Comparison of ENCODE assay signal across 12 mouse cellular contexts in genomic region chr13:70096430-70097301, GRCm38 (mm10).
DNase-seq lines count a peak whose midpoint lies in the region; ATAC-seq and TF ChIP-seq lines count a peak whose summit lies in the region.
"Had no signal": no experiment of that assay in that cellular context is flagged by ENCODE, and none has a peak within 500 bp of the region (broad histone marks: within the 10 kb centered on the region; RNA-seq: fewer than 3 reads in every experiment).

No protein-coding gene starts in this region.

- H3K36me3 ChIP-seq in heart, postnatal 0 days (replicated peaks; ENCODE audit: control insufficient read depth, insufficient read depth, low read length), result no peaks in the 10 kb centered on the region
- H3K36me3 ChIP-seq in heart, embryonic 10.5 days, result no peaks in the 10 kb centered on the region
- H3K36me3 ChIP-seq in hindbrain, postnatal 0 days (ENCODE audit: insufficient read depth, low read length), result no peaks in the 10 kb centered on the region
- no peaks in the 10 kb centered on the region for H3K36me3 ChIP-seq in thymus, adult 2 months (ENCODE audit: control insufficient read depth, insufficient read depth, low read length)
- H3K36me3 ChIP-seq: limb, embryonic 13.5 days had no signal

- no peak overlapping the region for H3K4me2 ChIP-seq in heart, postnatal 0 days (ENCODE audit: low read depth, low read length)
- no peak overlapping the region for H3K4me2 ChIP-seq in hindbrain, postnatal 0 days (ENCODE audit: low read depth, low read length)
- H3K4me2 ChIP-seq: limb, embryonic 13.5 days had no signal

- no peak overlapping the region for H3K9ac ChIP-seq in heart, postnatal 0 days (replicated peaks; ENCODE audit: low read depth, low read length)
- no peak overlapping the region for H3K9ac ChIP-seq in hindbrain, postnatal 0 days (replicated peaks; ENCODE audit: low read length)
- H3K9ac ChIP-seq: limb, embryonic 13.5 days had no signal

- WGBS in heart, postnatal 0 days, result 55% methylated on average over 7 of the region's 7 CpGs
- WGBS in heart, embryonic 10.5 days, result 66% methylated on average over 7 of the region's 7 CpGs
- 46% methylated on average over 7 of the region's 7 CpGs for WGBS in hindbrain, postnatal 0 days
- 72% methylated on average over 7 of the region's 7 CpGs for WGBS in thymus, adult 2 months

- peak; percentile 30; the same call in 1 of the 2 replicates for TF ChIP-seq CTCF in heart, postnatal 0 days (IDR thresholded peaks at IDR 0.05; ENCODE audit: low read depth)
- peak; percentile 68 for TF ChIP-seq CTCF in hindbrain, postnatal 0 days (IDR thresholded peaks at IDR 0.05; ENCODE audit: low read depth)
- no peak for TF ChIP-seq CTCF in thymus, adult 2 months (IDR thresholded peaks at IDR 0.05; ENCODE audit: borderline replicate concordance, control insufficient read depth, extremely low read depth, insufficient read depth, low read length, poor library complexity)

- no peak for TF ChIP-seq POLR2A in thymus, adult 2 months (IDR thresholded peaks at IDR 0.05; ENCODE audit: control insufficient read depth, extremely low read depth, insufficient read depth, low read length, poor library complexity)

- H3K27ac ChIP-seq in heart, postnatal 0 days (ENCODE audit: low read depth), result no peak overlapping the region
- no peak overlapping the region for H3K27ac ChIP-seq in heart, embryonic 10.5 days
- H3K27ac ChIP-seq in hindbrain, postnatal 0 days, result no peak overlapping the region
- no peak overlapping the region for H3K27ac ChIP-seq in thymus, adult 2 months (ENCODE audit: control insufficient read depth, insufficient read depth, low read length)
- H3K27ac ChIP-seq: limb, embryonic 13.5 days had no signal

- H3K4me3 ChIP-seq in heart, postnatal 0 days (ENCODE audit: low read depth, low read length), result no peak overlapping the region
- no peak overlapping the region for H3K4me3 ChIP-seq in heart, embryonic 10.5 days
- no peak overlapping the region for H3K4me3 ChIP-seq in hindbrain, postnatal 0 days (ENCODE audit: low read length)
- H3K4me3 ChIP-seq in thymus, adult 2 months (ENCODE audit: control insufficient read depth, insufficient read depth, low read length), result no peak overlapping the region
- H3K4me3 ChIP-seq: limb, embryonic 13.5 days had no signal

- no peak for TF ChIP-seq EP300 in heart, postnatal 0 days (IDR thresholded peaks at IDR 0.05; ENCODE audit: low read depth)

- no peaks in the 10 kb centered on the region for H3K27me3 ChIP-seq in heart, postnatal 0 days (ENCODE audit: control insufficient read depth, insufficient read depth, low read length)
- H3K27me3 ChIP-seq in heart, embryonic 10.5 days (ENCODE audit: insufficient read depth, poor library complexity, severe bottlenecking), result no peaks in the 10 kb centered on the region
- H3K27me3 ChIP-seq in hindbrain, postnatal 0 days (ENCODE audit: insufficient read depth, low read length), result no peaks in the 10 kb centered on the region
- no peaks in the 10 kb centered on the region for H3K27me3 ChIP-seq in thymus, adult 2 months (ENCODE audit: control insufficient read depth, insufficient read depth, low read length)
- H3K27me3 ChIP-seq: limb, embryonic 13.5 days had no signal

- no peaks in the 10 kb centered on the region for H3K4me1 ChIP-seq in heart, postnatal 0 days (ENCODE audit: control insufficient read depth, insufficient read depth)
- H3K4me1 ChIP-seq in heart, embryonic 10.5 days, result no peaks in the 10 kb centered on the region
- H3K4me1 ChIP-seq in hindbrain, postnatal 0 days (ENCODE audit: insufficient read depth, low read length), result no peaks in the 10 kb centered on the region
- no peaks in the 10 kb centered on the region for H3K4me1 ChIP-seq in thymus, adult 2 months (replicated peaks; ENCODE audit: control insufficient read depth, insufficient read depth, low read length)

- no peaks in the 10 kb centered on the region for H3K9me3 ChIP-seq in heart, postnatal 0 days (replicated peaks; ENCODE audit: control insufficient read depth, low read length)
- H3K9me3 ChIP-seq in heart, embryonic 10.5 days, result no peaks in the 10 kb centered on the region
- no peaks in the 10 kb centered on the region for H3K9me3 ChIP-seq in hindbrain, postnatal 0 days (ENCODE audit: low read length)
- H3K9me3 ChIP-seq: limb, embryonic 13.5 days had no signal

- ATAC-seq in heart, postnatal 0 days (ENCODE audit: insufficient read depth, low read depth), result no peak
- ATAC-seq in hindbrain, postnatal 0 days, result no peak
- ATAC-seq in megakaryocyte progenitor cell, adult 5-6 weeks (replicated peaks; ENCODE audit: poor library complexity), result no peak

- no peak for DNase-seq in heart, postnatal 0 days (ENCODE audit: low spot score)
- no peak for DNase-seq in heart, embryonic 10.5 days (ENCODE audit: low spot score)
- DNase-seq in ovary, postnatal 14 days (ENCODE audit: low spot score), result peak; percentile 9
- no peak for DNase-seq in ovary, postnatal 10 days (ENCODE audit: low spot score)
- DNase-seq in hindbrain, postnatal 0 days (ENCODE audit: low spot score), result peak; percentile 65
- no peak for DNase-seq in T-cell, adult 2 months (ENCODE audit: low spot score)
- DNase-seq in thymus, adult 2 months, result no peak
- DNase-seq: gastrocnemius, postnatal 10 days; right cerebral cortex, postnatal 4 days; thymus, postnatal 25 days had no signal

Comparison
In these comparisons a context has a peak if more than half of its experiments do, and no peak if none do; other contexts are left out.
1. DNase-seq: peak in ovary, postnatal 14 days (single experiment) and hindbrain, postnatal 0 days (single experiment); none in heart, postnatal 0 days (single experiment), heart, embryonic 10.5 days (single experiment), ovary, postnatal 10 days (single experiment), T-cell, adult 2 months (single experiment) and thymus, adult 2 months (single experiment).